Mouse (Mus musculus): ENCODE measurements around the gene Ttll10.

Gene Ttll10

DNA sequence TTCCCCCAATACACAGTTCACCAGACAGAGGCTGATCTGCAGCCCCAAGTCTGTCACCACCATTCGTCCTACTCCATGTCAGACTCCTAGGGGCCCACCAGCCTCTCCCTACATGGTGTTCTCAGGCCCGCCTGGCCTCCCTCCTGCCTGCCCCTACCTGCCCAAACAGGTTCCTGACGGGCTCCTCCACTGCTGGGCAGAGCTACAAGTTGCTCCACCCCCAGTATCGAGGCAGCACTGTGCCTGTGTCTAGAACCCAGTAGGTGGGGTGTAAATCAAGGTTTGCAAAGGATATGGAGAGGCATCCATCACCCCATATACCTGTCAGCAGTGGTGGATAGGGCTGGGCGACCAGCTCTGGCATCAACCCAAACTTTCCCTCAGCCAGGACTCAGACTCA lies at the start of gene Ttll10:
Gene Ttll10, minus strand, starts transcription at position 154 of the 400 bp plus-strand sequence.
- DNase-seq (ENCODE audit: low spot score in 2 of 2), result no peak

DNA sequence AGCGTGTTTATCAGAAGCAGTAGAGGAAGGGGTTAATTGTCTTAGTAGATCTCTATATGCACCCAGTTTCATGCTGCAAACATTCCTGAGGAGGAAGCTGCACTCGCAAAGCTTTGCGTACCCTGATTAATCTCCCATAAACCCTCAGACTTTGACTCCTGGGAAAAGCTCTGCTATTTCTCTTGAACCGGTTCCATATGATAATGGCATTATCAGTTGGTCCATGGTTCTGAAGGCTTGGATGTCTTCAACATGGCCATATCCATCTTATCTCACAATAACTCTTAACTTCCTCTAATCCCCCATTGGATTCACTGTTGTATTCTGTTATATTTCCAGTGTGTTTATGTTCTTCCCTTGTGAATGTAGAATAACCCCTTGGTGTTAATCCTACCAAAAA lies 44.1 kb upstream of the Ttll10 start:
- DNase-seq (ENCODE audit: low spot score in 2 of 2), result no peak

DNA sequence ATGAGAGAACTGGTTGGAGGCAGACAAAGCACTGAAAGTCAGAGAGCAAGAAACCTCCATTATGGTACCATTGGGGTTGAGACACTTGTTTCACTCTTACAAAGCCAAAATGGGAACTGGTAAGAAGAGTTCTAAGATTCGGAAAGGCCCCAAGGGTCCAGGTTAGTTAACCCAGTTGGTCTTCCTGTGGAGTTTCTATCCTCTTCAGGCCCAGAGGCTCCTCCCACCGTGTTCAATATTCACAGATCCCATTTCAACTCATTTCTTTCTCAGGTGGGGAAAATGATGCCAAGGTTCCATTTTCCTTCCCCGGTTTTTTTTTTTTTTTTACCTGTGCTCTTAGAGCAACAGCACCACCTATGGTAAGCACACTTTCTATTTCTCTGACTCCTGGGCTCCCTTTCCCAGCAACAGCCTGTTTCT lies 42.3 kb upstream of the Ttll10 start:
- no peak for DNase-seq (ENCODE audit: low spot score in 2 of 2)

DNA sequence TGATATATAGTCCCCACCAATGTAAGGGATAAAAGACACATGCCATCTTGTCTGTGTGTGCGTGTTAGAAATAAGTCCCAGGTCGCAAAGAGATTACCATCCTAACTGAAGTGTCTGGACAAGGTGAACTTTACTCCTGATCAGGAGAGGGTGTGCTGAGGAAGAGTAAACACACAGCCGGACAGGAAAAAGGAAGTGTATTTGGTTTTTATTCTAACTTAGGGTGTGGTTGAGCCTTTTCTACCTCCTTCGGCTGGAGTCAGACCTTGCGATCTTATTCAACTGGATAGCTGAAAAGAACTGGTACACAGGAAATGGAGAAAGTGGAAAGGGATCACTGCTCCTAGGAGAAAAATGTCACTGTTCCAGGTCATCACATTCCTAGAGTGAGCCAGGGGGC lies 41.3 kb upstream of the Ttll10 start:
- DNase-seq (ENCODE audit: low spot score in 2 of 2), result no peak

DNA sequence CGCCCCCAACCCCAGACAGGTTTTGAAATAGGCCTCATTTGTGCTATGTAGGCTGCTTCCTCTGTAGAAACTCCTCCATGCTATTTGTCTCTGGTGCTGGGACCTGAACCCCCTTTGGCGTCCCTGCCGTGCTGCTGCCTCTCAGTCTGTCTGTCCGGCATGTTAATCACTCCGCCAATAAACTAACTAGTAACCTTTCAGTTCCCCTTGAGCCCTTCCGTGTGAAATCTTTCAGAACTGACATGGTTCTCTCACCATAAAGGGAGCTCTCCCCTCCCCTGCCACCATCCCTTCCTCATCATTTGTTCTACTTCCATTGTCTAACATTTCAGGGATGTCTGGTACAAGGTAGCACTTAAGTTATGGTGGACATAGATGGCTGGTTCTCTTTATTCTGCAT lies 40.2 kb upstream of the Ttll10 start:
- no peak for DNase-seq (ENCODE audit: low spot score in 2 of 2)

DNA sequence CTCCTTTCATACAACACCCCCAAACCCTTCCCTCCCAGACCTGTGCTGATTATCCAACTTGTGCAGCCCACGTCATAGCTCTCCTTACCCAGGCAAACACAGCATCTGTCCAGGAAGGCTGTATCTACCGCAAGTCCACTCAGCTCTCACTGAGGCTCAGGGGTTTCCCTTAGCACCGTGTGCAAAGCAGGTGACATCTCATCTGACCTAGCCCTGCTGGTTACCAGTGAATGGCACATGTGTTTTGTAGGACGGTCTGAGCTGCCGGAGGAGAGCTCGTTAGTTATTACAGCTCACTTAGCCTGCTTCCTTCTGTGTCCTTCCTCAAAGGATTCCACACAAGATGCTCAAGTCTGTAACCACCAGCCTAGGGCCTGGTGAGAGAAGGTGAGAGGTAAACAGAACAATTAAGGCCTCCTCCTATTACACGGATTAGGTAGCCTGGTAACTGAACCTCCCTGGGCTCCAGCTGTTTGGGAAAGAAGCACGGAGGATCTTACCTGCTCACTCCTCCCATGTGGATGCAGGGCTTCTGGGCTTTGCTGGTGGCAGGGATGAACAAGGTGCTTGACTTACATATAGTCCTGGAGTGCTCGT lies 38.7 kb upstream of the Ttll10 start:
- DNase-seq (ENCODE audit: low spot score in 2 of 2), result no peak

DNA sequence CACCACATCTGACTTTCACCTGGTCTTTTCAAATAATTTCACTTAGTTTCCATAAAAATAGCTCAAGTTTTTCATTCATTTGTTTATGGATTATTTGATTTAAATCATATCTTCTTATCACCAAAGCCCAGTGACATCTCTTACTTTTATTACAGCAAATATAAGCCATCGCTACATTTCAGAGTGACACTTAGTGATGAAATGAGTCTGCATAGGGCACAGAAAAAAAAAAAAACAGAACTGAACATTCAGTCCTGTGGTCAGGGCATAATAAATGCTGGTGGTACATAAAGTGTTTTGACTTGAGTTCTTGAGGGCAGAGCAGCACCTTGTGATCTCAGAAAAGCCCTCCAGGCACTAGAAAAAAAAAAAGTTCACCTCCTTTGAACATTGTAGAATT lies 37.0 kb upstream of the Ttll10 start:
- no peak for DNase-seq (ENCODE audit: low spot score in 2 of 2)

DNA sequence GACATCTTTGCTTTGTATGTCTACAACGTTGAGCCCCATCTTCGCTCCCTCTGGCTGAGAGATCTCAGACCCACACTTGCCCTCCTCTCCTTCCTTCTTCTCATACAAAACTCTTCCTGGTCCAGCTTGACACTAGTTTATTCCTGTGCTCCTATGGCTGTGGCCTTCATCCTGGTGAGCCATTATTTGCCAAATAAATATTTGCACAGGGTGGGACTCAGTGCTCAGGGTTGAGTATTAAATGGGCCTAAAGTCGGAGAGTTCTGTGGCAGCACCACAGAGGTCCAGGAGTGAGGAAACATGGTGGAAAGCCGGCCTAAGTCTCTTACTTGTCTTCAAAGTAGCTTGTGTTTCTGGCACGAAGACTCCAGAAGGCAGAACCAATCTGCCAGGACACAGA lies 34.5 kb upstream of the Ttll10 start:
- no peak for DNase-seq (ENCODE audit: low spot score in 2 of 2)

DNA sequence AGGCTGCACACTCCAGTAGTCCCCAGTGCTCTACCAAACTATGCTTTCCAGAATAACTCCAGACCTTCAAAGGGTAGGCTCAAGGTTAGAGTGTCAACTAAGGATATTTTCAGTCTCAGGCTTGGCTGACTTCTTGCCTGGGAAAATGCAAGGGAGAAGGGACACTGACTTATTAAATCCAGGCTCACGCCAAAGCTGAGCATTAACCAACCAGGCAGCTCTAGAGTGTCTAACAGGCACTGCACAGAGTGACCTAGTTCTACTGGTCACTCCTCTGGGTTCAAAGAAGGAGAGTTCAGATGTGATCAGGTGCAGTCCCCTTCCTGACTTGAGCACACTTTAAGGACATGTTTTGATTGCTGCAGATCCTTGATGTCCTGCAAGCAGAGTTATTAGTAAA lies 33.6 kb upstream of the Ttll10 start:
- DNase-seq (ENCODE audit: low spot score in 2 of 2), result no peak

DNA sequence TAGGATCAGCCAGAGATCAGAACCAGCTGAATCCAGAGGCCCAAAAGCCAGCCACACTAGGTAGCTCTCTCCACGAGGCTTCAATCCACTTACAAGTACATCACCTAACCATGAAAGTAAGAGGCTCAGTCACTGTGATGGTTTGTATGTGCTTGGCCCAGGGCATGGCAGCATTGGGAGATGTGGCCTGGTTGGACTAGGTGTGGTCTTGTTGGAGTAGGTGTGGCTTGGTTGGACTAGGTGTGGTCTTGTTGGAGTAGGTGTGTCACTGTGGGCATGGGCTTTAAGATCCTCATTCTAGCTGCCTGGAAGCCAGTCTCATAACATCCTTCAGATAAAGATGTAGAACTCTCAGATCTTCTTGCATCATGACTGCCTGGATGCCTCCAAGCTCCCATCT lies 32.0 kb upstream of the Ttll10 start:
- no peak for DNase-seq (ENCODE audit: low spot score in 2 of 2)

DNA sequence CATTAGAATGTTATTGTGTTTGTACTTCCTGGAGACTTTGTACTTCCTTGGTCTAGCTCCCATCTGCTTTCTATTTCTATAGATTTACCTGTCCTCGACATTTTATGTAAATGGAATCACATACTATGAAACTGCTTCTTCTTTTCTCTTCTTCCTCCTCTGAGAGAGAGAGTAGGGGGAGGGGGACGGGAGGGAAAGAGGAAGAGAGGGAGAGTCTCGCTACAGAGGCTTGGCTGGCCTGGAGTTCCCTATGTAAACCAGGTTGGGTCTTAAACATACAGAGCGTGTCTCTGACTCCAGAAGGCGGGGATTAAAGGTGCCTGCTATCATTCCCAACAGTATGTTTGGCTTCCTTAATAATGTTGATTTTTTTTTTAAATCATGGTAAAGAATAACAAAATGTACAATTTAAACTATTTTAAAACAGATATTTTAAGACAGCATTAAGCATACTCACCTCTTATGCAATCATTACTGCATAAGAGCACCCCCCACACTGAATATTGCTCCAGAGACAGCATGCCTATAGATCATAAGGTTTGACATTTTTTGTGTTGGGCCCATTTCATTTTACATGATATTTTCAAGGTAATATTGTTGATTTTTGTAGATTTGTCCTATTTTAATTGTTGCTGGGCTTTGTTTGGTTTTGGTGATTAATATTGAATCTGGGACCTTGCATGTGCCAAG lies 28.3 kb upstream of the Ttll10 start:
- no peak for DNase-seq (ENCODE audit: low spot score in 2 of 2)

DNA sequence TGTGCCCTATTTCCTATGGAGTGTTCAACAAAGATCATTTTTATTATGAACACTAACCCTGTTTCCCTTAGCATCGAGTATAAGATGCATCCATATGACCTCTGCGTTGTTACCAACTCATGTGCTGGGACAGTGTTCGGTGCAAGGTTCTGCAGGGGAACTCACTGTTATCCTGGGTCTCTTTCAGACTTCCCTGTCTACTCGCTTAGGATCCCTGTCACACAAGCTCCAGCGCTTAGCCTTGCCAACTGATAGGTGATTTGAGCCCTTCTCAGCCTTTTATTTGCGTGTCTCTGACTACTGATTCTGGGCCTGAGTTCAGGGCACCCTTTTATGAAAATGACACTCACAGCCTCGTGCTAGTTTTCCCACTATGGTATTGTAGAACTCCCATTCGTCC lies 26.0 kb upstream of the Ttll10 start:
- DNase-seq (ENCODE audit: low spot score in 2 of 2), result no peak

DNA sequence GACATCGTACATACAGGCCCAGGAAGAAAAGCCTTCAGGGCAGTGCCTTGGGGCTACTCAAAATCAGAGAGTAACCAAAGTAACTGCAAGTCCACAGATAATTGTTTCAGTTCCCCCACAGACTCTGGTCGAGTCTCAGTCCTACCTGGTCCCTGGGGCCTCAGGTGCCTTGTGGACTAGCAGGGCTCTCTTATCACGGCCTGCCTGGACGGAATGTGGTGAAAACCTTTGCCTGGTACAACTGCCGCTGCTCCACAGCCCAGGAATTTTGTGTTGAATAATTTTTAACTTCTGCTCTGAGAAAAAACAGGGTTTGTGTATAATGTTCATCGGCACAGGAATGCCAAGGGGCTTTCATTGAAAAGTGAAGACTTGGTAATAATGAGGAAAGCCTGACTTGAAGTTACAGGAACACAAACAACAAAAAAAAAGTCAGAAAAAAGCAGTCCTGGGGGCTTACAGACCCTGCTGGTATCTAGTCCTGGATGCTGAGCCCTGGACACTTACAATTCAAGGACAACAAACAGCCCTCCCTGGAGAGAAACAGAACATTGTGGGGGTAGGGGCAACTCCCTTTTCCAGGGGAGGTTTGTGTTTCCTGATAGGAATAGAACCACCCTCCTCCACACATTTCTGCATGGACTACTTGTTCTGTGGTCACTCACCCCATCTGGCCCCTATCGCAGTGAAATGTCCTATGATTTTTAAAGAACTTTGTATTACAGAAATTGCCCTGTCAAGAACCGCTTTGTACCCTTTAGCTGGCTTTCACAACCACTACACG lies 25.1 kb upstream of the Ttll10 start:
- DNase-seq (ENCODE audit: low spot score in 2 of 2), result no peak

DNA sequence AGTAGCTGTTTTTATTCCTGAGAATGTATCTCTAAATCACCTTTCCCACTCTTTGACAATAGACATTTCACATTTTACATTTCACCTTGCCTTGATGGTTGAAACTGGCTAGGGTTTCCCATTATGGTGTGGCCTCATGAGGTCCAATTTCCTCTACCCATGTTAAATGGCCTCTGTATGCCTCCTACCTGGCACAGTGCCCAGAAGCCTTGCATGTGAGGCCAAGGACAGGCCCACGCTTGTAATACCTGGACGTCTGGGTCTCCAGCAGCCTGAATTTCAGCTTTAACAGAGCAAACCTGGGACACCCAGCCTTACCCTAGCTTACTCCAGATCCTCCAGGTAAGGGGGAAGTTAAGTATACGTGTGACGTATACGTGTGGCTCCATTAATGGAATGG lies 24.1 kb upstream of the Ttll10 start:
- DNase-seq (ENCODE audit: low spot score in 2 of 2), result no peak

DNA sequence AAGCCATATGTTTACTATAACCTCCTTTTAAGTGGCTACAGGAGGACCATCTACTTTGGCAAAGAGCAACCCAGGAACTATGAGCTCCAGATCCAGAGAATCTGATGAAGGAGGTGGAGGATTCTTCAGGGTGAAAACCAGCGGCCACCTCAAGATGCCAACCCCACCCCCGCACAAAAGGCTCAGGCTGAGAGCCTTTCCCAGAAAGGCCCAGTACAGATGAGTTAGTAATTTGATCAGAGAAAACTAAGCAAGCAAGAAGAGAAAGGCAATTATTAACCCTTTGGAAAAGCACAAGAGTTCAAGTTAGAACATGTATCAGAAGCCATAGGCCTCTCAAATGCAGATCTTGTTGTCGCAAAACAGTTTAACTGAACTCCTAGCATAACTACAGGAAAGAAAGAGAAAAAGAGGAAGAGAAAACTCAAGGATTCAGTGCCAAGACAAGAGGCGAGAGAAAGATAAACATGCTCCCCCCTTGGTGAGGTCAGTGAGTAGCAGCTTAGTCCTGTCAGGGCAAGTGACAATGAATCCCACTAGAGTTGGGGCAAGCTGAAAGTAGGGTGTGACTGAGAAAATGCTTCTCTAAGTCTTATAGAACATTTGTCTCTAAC lies 23.5 kb upstream of the Ttll10 start:
- DNase-seq (ENCODE audit: low spot score in 2 of 2), result no peak

DNA sequence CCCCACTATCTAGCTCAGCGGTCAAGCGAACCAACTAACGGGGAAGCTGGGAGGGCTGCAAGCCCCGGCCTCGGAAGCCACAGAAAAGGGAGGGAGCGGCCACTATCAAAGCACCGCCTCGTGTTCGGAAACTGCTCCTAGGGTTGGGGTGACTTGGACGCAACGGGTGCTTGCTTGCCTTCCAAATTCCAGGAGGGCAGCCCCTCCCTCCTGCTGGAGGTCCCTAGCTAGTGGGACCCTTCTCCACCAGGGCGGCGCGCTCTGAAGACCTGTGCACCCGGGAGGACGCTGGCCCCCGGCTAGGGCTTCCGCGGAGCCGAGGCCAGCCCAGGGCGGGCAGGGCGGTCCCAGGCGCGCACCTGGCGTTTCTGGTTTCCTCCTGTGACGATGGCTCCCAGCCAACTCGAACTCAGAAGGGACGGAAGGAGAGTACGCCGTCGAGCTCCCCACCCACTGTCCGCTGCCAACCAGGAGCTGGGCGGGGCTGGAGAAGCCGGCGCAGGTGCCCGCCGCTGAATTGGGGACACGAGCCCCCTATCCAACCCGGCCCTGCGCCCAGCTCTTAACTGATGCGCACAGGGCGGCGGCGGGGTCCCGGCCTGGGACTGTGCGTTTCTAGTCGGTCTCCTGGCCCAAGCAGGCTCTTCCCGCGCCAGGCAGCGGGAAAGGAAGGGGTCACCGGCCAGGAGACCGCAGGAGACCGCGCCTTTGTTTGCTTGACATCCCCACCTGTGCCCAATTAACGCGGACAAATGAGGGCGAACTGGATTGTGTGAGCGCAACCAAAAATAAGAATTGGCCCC lies 18.5 kb upstream of the Ttll10 start:
- DNase-seq (ENCODE audit: low spot score in 2 of 2), result no peak

DNA sequence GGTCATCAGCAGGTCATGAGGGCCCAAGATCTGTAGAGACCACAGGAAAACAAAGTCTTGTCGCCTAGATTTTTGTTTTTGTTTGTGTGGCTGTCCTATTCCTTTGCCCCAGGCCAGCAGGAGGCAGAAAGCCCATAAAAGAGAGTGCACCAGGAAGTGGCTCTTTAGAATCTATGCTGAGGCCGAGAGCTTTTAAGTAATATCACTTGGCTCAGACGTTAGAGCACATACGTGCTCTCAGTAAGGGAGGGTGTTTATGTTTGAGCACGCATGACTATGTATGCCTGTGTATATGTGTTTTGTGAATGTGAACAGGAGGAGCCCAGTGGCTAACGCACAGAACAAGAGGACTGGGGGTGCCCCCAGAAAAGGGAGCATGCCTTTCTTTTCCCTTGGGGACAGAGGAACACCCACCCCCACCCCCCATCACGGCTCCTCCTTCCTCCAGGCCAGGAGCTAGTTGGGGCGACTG lies 17.7 kb upstream of the Ttll10 start:
- DNase-seq (ENCODE audit: low spot score in 2 of 2), result no peak

DNA sequence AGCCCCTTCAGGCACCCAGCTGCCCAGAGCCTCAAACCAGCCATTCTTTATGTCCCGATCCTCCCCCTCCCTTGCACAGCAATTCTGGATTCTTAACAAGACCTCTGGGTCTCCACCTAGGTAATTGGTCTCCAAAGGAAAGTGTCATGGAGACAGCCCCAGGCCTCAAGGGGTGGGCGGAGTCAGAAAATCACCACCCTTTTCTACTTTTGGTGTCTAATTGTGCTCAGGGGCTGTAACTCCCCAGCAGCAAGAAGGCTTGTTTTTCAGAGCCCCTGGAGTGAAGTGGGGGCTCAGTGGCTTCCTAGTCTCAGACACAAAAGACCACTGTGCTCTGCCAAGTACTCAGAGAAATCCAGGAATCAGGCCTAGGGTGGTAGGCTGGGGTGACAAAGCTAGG lies 11.5 kb upstream of the Ttll10 start:
- no peak for DNase-seq (ENCODE audit: low spot score in 2 of 2)

DNA sequence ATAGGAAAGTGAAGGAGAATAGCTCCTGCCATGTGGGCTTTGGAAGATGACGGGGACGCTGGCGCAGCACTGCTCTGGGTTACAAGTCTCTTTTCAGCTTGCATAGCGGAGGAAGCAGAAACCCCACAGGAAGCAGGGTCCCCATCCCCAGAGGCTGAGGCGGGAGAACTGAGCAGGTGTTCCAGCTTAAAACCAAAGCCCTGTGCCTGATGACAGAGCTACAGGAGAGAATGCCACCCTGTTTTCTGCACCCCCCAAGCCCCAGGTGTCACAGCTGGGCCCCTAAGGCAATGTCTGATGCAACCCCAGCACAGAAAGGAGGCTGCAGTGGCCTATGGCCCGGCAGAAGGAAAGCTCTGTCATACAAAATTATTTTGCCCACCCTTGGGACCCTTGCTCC lies 11.1 kb upstream of the Ttll10 start:
- DNase-seq (ENCODE audit: low spot score in 2 of 2), result no peak

DNA sequence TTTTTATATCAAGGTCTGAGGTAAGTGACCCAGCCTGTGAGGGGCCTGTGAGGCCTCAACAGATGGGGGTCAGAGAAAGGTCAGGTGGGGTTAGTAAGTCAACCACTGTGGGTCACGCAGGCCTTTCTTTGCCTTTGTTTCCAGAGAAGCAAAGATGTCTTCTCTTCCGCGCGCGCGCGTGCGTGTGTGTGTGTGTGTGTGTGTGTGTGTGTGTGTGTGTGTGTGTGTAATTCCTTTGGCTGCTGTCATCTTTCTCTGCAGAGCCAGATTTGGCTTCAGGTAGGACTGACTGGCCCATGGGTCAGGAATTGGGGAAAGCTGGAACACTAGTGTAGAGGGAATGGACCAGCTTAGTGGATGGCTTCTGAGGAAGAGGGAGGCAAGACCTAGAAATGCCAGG lies 10.5 kb upstream of the Ttll10 start:
- DNase-seq (ENCODE audit: low spot score in 2 of 2), result no peak

DNA sequence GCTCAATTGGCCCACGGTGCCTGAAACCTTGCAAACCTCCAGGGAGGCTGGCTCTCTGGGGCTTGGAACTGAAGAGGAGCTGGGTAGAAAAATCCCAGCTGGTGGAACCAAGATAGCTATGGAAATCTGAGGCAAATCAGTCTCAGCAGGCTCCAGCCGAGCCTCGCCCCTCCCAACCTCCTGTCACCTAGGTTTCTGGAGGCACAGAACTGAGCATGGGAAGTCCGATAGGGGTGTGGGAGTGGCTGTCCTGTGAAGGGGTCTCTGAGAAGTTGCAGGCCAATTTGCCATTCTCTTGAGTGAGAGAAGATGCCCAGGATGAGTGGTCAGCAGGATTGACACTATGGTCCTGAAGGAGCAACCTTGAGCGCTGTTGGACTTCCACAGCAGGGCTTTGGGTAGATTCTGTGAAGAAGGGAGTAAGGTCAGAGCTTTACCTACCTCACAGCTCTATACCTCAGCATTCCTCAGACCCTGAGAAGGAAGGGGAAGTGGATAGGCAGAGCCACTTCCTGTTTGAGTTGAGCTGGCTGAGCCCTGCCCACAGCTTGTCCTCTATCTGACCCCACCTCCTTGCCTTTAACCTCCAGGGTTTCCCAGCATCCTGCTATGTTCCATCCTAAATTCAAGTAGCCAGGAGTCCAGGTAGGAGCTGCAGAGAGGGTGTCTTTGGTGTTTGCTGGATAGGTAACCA lies 8.2 kb upstream of the Ttll10 start:
- no peak for DNase-seq (ENCODE audit: low spot score in 2 of 2)
